Mouse (Mus musculus) hindbrain, embryonic 16.5 days (tissue): ENCODE data around the gene Fam171a1. TPM values are rescaled to one million over a fixed set of nuclear protein-coding genes. Genes with fewer than 3 reads are reported as not detected.

ENCODE experiments used
- ATAC-seq: fragments of 200-750 bp; cut with Nextera tagmentation; 2 replicates; pipeline ENCODE4 v1.8.0; 2017; ENCODE audit warnings: moderate TSS enrichment, moderate library complexity
- H3K27ac ChIP-seq: fragments of 300-500 bp; sonication (generic); 2 replicates; pipeline ENCODE4 v1.5.1; 2014; ENCODE audit warnings: low read depth, mild to moderate bottlenecking, control low read depth, low read length, moderate library complexity
- H3K27me3 ChIP-seq: fragments of 300-500 bp; sonication (generic); replicated peaks from 2 replicates; pipeline ENCODE4 v1.6.1; 2014; ENCODE audit warnings: low read length; ENCODE audit not compliant: control insufficient read depth, insufficient read depth
- H3K36me3 ChIP-seq: fragments of 300-500 bp; sonication (generic); 2 replicates; pipeline ENCODE4 v1.6.1; 2014; ENCODE audit warnings: mild to moderate bottlenecking, low read length, moderate library complexity, mixed read lengths; ENCODE audit not compliant: control insufficient read depth, insufficient read depth
- H3K4me1 ChIP-seq: fragments of 300-500 bp; sonication (generic); 2 replicates; pipeline ENCODE4 v1.6.1; 2014; ENCODE audit warnings: low read depth, low read length; ENCODE audit not compliant: control insufficient read depth, insufficient read depth
- H3K4me2 ChIP-seq: fragments of 300-500 bp; sonication (generic); 2 replicates; pipeline ENCODE4 v1.6.1; 2014; ENCODE audit warnings: mild to moderate bottlenecking, low read length, control low read depth, moderate library complexity
- H3K4me3 ChIP-seq: fragments of 300-500 bp; sonication (generic); 2 replicates; pipeline ENCODE4 v1.5.1; 2014; ENCODE audit warnings: mild to moderate bottlenecking, low read length, control low read depth, moderate library complexity
- H3K9ac ChIP-seq: fragments of 300-500 bp; sonication (generic); 2 replicates; pipeline ENCODE4 v1.6.1; 2014; ENCODE audit warnings: low read depth, mild to moderate bottlenecking, control low read depth, low read length, moderate library complexity
- H3K9me3 ChIP-seq: fragments of 300-500 bp; sonication (generic); 2 replicates; pipeline ENCODE4 v1.6.1; 2014; ENCODE audit warnings: mild to moderate bottlenecking, low read length, moderate library complexity; ENCODE audit not compliant: control insufficient read depth
- WGBS: fragments of 180-500 bp; shearing (Covaris S2); extraction: QIAGEN DNeasy Blood & Tissue Kit; methylation state at CpG from one replicate; pipeline ENCODE4 v1.1.7; 2014; 5-methylcytosine and 5-hydroxymethylcytosine counted together
- polyA plus RNA-seq: library from polyadenylated mRNA; unstranded; fragments of >200 nt; fragmentation: Nextera tagmentation; extraction: Ambion mirVana; gene quantifications from 2 replicates; pipeline ENCODE4 v1.2.1, GENCODE M21; 2015

Fam171a1 gene
- polyA plus RNA-seq, 1 experiment from 2014 or later: 37.4 TPM

- no peak for ATAC-seq
Measured at GRCm38 (mm10) chr2:3108834-3109233, 5.2 kb upstream of the Fam171a1 start.

GRCm38 (mm10) chr2:3117855-3118202, 3.8 kb downstream of the Fam171a1 start:
- no peaks in the 10 kb centered on the region for H3K9me3 ChIP-seq
- ATAC-seq: peak; percentile 72
- H3K4me3 ChIP-seq: peak overlapping the region; percentile 96
- H3K4me1 ChIP-seq: peaks cover 17% of the 10 kb centered on the region
- no peaks in the 10 kb centered on the region for H3K36me3 ChIP-seq
- H3K27ac ChIP-seq: peak overlapping the region; percentile 94
- WGBS: 31% methylated on average over 2 of the region's 2 CpGs
- no peaks in the 10 kb centered on the region for H3K27me3 ChIP-seq
- H3K4me2 ChIP-seq: peak overlapping the region; percentile 82
- peak overlapping the region; percentile 98 for H3K9ac ChIP-seq

More at GRCm38 (mm10) chr2:3108834-3109233, 5.2 kb upstream of the Fam171a1 start:
- no peaks in the 10 kb centered on the region for H3K9me3 ChIP-seq
- no peak overlapping the region for H3K4me2 ChIP-seq
- no peak overlapping the region for H3K4me3 ChIP-seq
- 79% methylated on average over 1 of the region's 1 CpGs for WGBS
- no peaks in the 10 kb centered on the region for H3K27me3 ChIP-seq
- H3K36me3 ChIP-seq: no peaks in the 10 kb centered on the region
- H3K9ac ChIP-seq: no peak overlapping the region
- no peaks in the 10 kb centered on the region for H3K4me1 ChIP-seq
- H3K27ac ChIP-seq: no peak overlapping the region

GRCm38 (mm10) chr2:3118203-3118941, 4.3 kb downstream of the Fam171a1 start:
- Histone ChIP-seq H3K4me3 (peak overlapping the region; percentile 96), H3K9ac (peak overlapping the region; percentile 98), H3K9me3 (no peaks in the 10 kb centered on the region), H3K36me3 (no peaks in the 10 kb centered on the region), H3K27ac (peak overlapping the region; percentile 94), H3K4me2 (peak overlapping the region; percentile 82), H3K4me1 (peaks cover 17% of the 10 kb centered on the region), H3K27me3 (no peaks in the 10 kb centered on the region)
- ATAC-seq: peak; percentile 95
- under 1% methylated on average over 64 of the region's 93 CpGs for WGBS

- peak overlapping the region; percentile 82 for H3K4me2 ChIP-seq
- H3K4me3 ChIP-seq: peak overlapping the region; percentile 96
- H3K27me3 ChIP-seq: no peaks in the 10 kb centered on the region
- no peaks in the 10 kb centered on the region for H3K36me3 ChIP-seq
- H3K4me1 ChIP-seq: peaks cover 17% of the 10 kb centered on the region
- H3K9ac ChIP-seq: peak overlapping the region; percentile 98
- peak; percentile 21 for ATAC-seq
- H3K27ac ChIP-seq: peak overlapping the region; percentile 94
- WGBS: 2% methylated on average over 13 of the region's 16 CpGs
- H3K9me3 ChIP-seq: no peaks in the 10 kb centered on the region
Measured at GRCm38 (mm10) chr2:3118969-3119368, 4.9 kb downstream of the Fam171a1 start.

- peaks cover 17% of the 10 kb centered on the region for H3K4me1 ChIP-seq
- peak overlapping the region; percentile 94 for H3K27ac ChIP-seq
- peak overlapping the region; percentile 98 for H3K9ac ChIP-seq
- H3K27me3 ChIP-seq: no peaks in the 10 kb centered on the region
- H3K9me3 ChIP-seq: no peaks in the 10 kb centered on the region
- H3K36me3 ChIP-seq: no peaks in the 10 kb centered on the region
- H3K4me3 ChIP-seq: peak overlapping the region; percentile 96
- no peak for ATAC-seq
- H3K4me2 ChIP-seq: peak overlapping the region; percentile 82
- 18% methylated on average over 4 of the region's 4 CpGs for WGBS
Measured at GRCm38 (mm10) chr2:3119371-3119935, 5.4 kb downstream of the Fam171a1 start.

GRCm38 (mm10) chr2:3122571-3122970, 8.5 kb downstream of the Fam171a1 start:
- ATAC-seq: no peak
- no peak overlapping the region for H3K9ac ChIP-seq
- no peak overlapping the region for H3K4me2 ChIP-seq
- H3K9me3 ChIP-seq: no peaks in the 10 kb centered on the region
- peaks cover 19% of the 10 kb centered on the region for H3K4me1 ChIP-seq
- no peaks in the 10 kb centered on the region for H3K27me3 ChIP-seq
- no peak overlapping the region for H3K27ac ChIP-seq
- no peaks in the 10 kb centered on the region for H3K36me3 ChIP-seq
- no peak overlapping the region for H3K4me3 ChIP-seq
- WGBS: 76% methylated on average over 4 of the region's 4 CpGs

GRCm38 (mm10) chr2:3127256-3127883, 13.3 kb downstream of the Fam171a1 start:
- Histone ChIP-seq H3K9ac (no peak overlapping the region), H3K4me1 (0 out of 2 replicates have a peak, but pooled peaks cover 5% of the 10 kb centered on the region), H3K9me3 (no peaks in the 10 kb centered on the region), H3K27ac (no peak overlapping the region), H3K4me3 (no peak overlapping the region), H3K4me2 (no peak overlapping the region), H3K36me3 (no peaks in the 10 kb centered on the region), H3K27me3 (no peaks in the 10 kb centered on the region)
- 89% methylated on average over 4 of the region's 4 CpGs for WGBS
- ATAC-seq: no peak

- Histone ChIP-seq H3K27ac (no peak overlapping the region), H3K9ac (no peak overlapping the region), H3K4me2 (no peak overlapping the region), H3K27me3 (no peaks in the 10 kb centered on the region), H3K4me1 (peaks cover 5% of the 10 kb centered on the region; the same call in 1 of the 2 replicates), H3K9me3 (no peaks in the 10 kb centered on the region), H3K36me3 (no peaks in the 10 kb centered on the region), H3K4me3 (no peak overlapping the region)
- WGBS: 80% methylated on average over 4 of the region's 4 CpGs
- ATAC-seq: 0 out of 2 replicates have a peak, but pooled peaks have one; percentile 31
Measured at GRCm38 (mm10) chr2:3128344-3128871, 14.4 kb downstream of the Fam171a1 start.

- no peaks in the 10 kb centered on the region for H3K9me3 ChIP-seq
- ATAC-seq: peak; percentile 22; the same call in 1 of the 2 replicates
- WGBS: 61% methylated on average over 2 of the region's 2 CpGs
Measured at GRCm38 (mm10) chr2:3128910-3129309, 14.9 kb downstream of the Fam171a1 start.

More at GRCm38 (mm10) chr2:3128910-3129309, 14.9 kb downstream of the Fam171a1 start:
- Histone ChIP-seq H3K27ac (no peak overlapping the region), H3K9ac (no peak overlapping the region), H3K27me3 (no peaks in the 10 kb centered on the region), H3K4me3 (no peak overlapping the region), H3K36me3 (no peaks in the 10 kb centered on the region), H3K4me1 (peaks cover 5% of the 10 kb centered on the region; the same call in 1 of the 2 replicates), H3K4me2 (no peak overlapping the region)
